Mouse (Mus musculus) lung, postnatal 0 days (tissue): ENCODE measurements around the gene Rpl23.

Experiments
- CTCF ChIP-seq: IDR thresholded peaks from 2 replicates; pipeline ENCODE4 v1.5.1; 2016; ENCODE audit warnings: antibody characterized with exemption, mild to moderate bottlenecking
- EP300 ChIP-seq: IDR thresholded peaks from 2 replicates; pipeline ENCODE4 v1.6.1; 2016; ENCODE audit warnings: antibody characterized with exemption, mild to moderate bottlenecking, control low read depth

GRCm38 (mm10) chr11:97733689-97734088, 48.5 kb downstream of the Rpl23 start:
- no peak for TF ChIP-seq EP300
- TF ChIP-seq CTCF: no peak
